Mouse (Mus musculus): Measurements from ENCODE around the gene Gdap1l1. TPM values are rescaled to one million over a fixed set of nuclear protein-coding genes. Genes with fewer than 3 reads are reported as not detected.
A peak's percentile ranks its signal among the peaks of the same experiment; 100 is the strongest.

Gene Gdap1l1
- polyA plus RNA-seq, 1 experiment from 2014 or later, result 5.2 TPM

DNA sequence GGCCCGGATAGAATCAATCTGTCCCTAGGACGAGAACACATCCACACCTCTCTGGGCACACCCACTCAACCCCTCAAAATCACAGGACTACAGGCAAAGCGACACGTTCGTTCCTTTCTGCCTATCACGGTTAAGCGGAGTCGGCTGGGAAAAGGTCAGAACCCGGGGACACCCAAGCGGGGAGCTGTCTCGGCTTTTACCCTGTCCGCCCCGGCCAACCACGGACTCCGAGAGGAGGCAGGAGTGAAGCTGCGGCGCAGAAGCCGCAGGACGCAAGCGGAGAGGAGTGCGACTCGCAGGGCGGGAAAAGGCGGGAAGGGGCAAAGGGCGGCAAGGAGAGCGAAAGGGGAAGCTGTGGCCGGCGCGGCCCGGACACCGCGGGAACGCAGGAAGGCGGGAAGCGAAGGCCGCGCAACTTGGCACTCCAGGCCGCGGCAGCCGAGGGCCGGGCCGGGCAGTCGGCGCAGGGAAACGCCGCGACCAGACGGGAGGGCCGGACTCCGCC lies 19.4 kb upstream of the Gdap1l1 start:
- peak; percentile 57 for ATAC-seq (ENCODE audit: insufficient read depth, low FRiP score)
- no peaks in the 10 kb centered on the region for H3K9me3 ChIP-seq (replicated peaks; ENCODE audit: control insufficient read depth, low read length)
- peak overlapping the region; percentile 99 for H3K4me3 ChIP-seq (replicated peaks; ENCODE audit: low read length)
- peak overlapping the region; percentile 94 for H3K9ac ChIP-seq (ENCODE audit: low read length)
- under 1% methylated on average over 50 of the region's 50 CpGs for WGBS
- H3K27ac ChIP-seq (ENCODE audit: low read length), result peak overlapping the region; percentile 83
- H3K27me3 ChIP-seq (ENCODE audit: control insufficient read depth, insufficient read depth, low read length), result no peaks in the 10 kb centered on the region
- no peaks in the 10 kb centered on the region for H3K36me3 ChIP-seq (ENCODE audit: control insufficient read depth, insufficient read depth, low read length)
- peaks cover 22% of the 10 kb centered on the region for H3K4me1 ChIP-seq (ENCODE audit: control insufficient read depth, insufficient read depth, low read length)
- peak overlapping the region; percentile 94 for H3K4me2 ChIP-seq (ENCODE audit: low read depth, low read length)

GRCm38 (mm10) chr2:163419346-163420045 lies 18.8 kb upstream of the Gdap1l1 start:
- Histone ChIP-seq H3K4me1 (ENCODE audit: control insufficient read depth, insufficient read depth, low read length) (peaks cover 22% of the 10 kb centered on the region), H3K4me3 (replicated peaks; ENCODE audit: low read length) (peak overlapping the region; percentile 99), H3K9ac (ENCODE audit: low read length) (peak overlapping the region; percentile 94), H3K27me3 (ENCODE audit: control insufficient read depth, insufficient read depth, low read length) (no peaks in the 10 kb centered on the region), H3K9me3 (replicated peaks; ENCODE audit: control insufficient read depth, low read length) (no peaks in the 10 kb centered on the region), H3K27ac (ENCODE audit: low read length) (peak overlapping the region; percentile 83), H3K36me3 (ENCODE audit: control insufficient read depth, insufficient read depth, low read length) (no peaks in the 10 kb centered on the region), H3K4me2 (ENCODE audit: low read depth, low read length) (peak overlapping the region; percentile 70)
- peak; percentile 99 for ATAC-seq (ENCODE audit: insufficient read depth, low FRiP score)
- WGBS, result 0% methylated on average over 71 of the region's 71 CpGs

DNA sequence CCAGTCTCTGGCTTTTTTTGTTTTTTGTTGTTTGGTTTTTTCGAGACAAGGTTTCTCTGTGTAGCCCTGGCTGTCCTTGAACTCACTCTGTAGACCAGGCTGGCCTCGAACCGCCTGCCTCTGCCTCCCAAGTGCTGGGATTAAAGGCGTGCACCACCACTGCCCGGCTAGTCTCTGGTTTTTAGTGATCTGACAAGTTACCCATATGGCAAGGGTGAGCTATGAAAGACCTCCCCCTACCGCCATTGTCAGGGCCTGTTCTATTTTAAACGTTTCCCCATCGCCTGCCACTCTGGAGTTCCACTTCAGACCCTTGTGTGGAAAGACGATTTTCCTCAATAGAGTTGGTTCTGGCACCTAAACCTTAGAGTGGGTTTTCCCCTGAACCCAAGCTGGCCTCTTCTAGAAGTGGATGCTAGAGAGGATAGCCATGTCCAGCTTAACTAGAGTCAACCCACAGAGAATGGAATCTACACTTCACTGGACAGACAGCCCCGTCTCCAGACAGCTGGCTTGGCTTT lies 17.9 kb upstream of the Gdap1l1 start:
- peak overlapping the region; percentile 99 for H3K4me3 ChIP-seq (replicated peaks; ENCODE audit: low read length)
- H3K9me3 ChIP-seq (replicated peaks; ENCODE audit: control insufficient read depth, low read length), result no peaks in the 10 kb centered on the region
- peak overlapping the region; percentile 70 for H3K4me2 ChIP-seq (ENCODE audit: low read depth, low read length)
- H3K4me1 ChIP-seq (ENCODE audit: control insufficient read depth, insufficient read depth, low read length), result peaks cover 22% of the 10 kb centered on the region
- H3K36me3 ChIP-seq (ENCODE audit: control insufficient read depth, insufficient read depth, low read length), result no peaks in the 10 kb centered on the region
- H3K27me3 ChIP-seq (ENCODE audit: control insufficient read depth, insufficient read depth, low read length), result no peaks in the 10 kb centered on the region
- WGBS, result 26% methylated on average over 10 of the region's 10 CpGs
- no peak for ATAC-seq (ENCODE audit: insufficient read depth, low FRiP score)
- H3K9ac ChIP-seq (ENCODE audit: low read length), result peak overlapping the region; percentile 92
- H3K27ac ChIP-seq (ENCODE audit: low read length), result no peak overlapping the region

DNA sequence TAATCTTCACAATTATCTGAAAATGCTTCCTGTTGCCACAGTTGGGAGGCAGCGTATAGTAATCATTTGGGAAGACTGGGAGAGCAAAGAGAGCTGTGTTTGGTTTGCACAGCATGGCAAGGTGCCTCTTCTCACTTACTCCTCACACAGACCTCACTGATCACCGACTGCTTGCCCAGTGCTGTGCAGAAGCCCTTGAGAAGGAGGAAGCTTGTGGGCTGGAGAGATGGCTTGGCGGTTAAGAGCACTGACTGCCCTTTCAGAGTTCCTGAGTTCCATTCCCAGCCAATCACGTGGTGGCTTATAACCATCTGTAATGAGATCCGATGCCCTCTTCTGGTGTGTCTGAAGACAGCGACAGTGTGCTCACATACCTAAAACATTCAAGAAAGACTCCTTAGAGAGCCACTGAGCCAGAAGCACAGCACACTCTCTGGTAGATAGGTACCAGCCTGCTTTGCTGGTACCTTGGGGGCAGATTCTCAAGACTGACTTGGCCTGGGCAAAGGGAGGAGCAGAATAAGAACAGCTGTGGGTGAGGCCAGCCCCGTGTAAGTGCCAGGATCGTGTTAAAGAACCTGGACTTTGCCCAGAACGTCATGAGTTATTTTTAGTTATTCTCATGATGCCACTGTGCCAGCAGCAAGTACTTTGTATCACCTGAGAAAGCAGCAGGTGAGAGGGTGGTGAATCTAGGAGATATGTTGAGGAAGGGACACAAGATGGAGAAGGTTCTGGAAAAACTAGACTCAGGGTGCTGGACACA lies 15.2 kb upstream of the Gdap1l1 start:
- ATAC-seq (ENCODE audit: insufficient read depth, low FRiP score), result no peak
- no peaks in the 10 kb centered on the region for H3K27me3 ChIP-seq (ENCODE audit: control insufficient read depth, insufficient read depth, low read length)
- no peak overlapping the region for H3K27ac ChIP-seq (ENCODE audit: low read length)
- H3K4me2 ChIP-seq (ENCODE audit: low read depth, low read length), result no peak overlapping the region
- peaks cover 14% of the 10 kb centered on the region for H3K4me1 ChIP-seq (ENCODE audit: control insufficient read depth, insufficient read depth, low read length)
- WGBS, result 72% methylated on average over 9 of the region's 9 CpGs
- H3K36me3 ChIP-seq (ENCODE audit: control insufficient read depth, insufficient read depth, low read length), result no peaks in the 10 kb centered on the region
- H3K9me3 ChIP-seq (replicated peaks; ENCODE audit: control insufficient read depth, low read length), result no peaks in the 10 kb centered on the region
- no peak overlapping the region for H3K4me3 ChIP-seq (replicated peaks; ENCODE audit: low read length)
- H3K9ac ChIP-seq (ENCODE audit: low read length), result no peak overlapping the region

- 81% methylated on average over 6 of the region's 6 CpGs for WGBS
- no peak within 1 kb of the TSS for H3K9ac ChIP-seq (ENCODE audit: low read length)
- peaks cover 9% of the 10 kb centered on the region; the same call in 1 of the 2 replicates for H3K4me1 ChIP-seq (ENCODE audit: control insufficient read depth, insufficient read depth, low read length)
- ATAC-seq (ENCODE audit: insufficient read depth, low FRiP score), result no peak
- H3K4me2 ChIP-seq (ENCODE audit: low read depth, low read length), result no peak within 1 kb of the TSS
- no peak within 1 kb of the TSS for H3K4me3 ChIP-seq (replicated peaks; ENCODE audit: low read length)
- H3K27ac ChIP-seq (ENCODE audit: low read length), result no peak within 1 kb of the TSS
- H3K9me3 ChIP-seq (replicated peaks; ENCODE audit: control insufficient read depth, low read length), result no peaks in the 10 kb centered on the region
- no peaks in the 10 kb centered on the region for H3K27me3 ChIP-seq (ENCODE audit: control insufficient read depth, insufficient read depth, low read length)
- H3K36me3 ChIP-seq (ENCODE audit: control insufficient read depth, insufficient read depth, low read length), result no peaks in the 10 kb centered on the region
Measured at GRCm38 (mm10) chr2:163424597-163424996, 13.7 kb upstream of the Gdap1l1 start, which contains the start of gene Oser1. TSS of gene Oser1 (minus strand) at chr2:163424697.

GRCm38 (mm10) chr2:163428346-163429011 lies 9.8 kb upstream of the Gdap1l1 start:
- H3K4me2 ChIP-seq (ENCODE audit: low read depth, low read length), result no peak overlapping the region
- peaks cover 4% of the 10 kb centered on the region; the same call in 1 of the 2 replicates for H3K4me1 ChIP-seq (ENCODE audit: control insufficient read depth, insufficient read depth, low read length)
- no peak overlapping the region for H3K27ac ChIP-seq (ENCODE audit: low read length)
- no peak for ATAC-seq (ENCODE audit: insufficient read depth, low FRiP score)
- no peaks in the 10 kb centered on the region for H3K27me3 ChIP-seq (ENCODE audit: control insufficient read depth, insufficient read depth, low read length)
- no peak overlapping the region for H3K4me3 ChIP-seq (replicated peaks; ENCODE audit: low read length)
- no peaks in the 10 kb centered on the region for H3K9me3 ChIP-seq (replicated peaks; ENCODE audit: control insufficient read depth, low read length)
- 39% methylated on average over 4 of the region's 4 CpGs for WGBS
- no peaks in the 10 kb centered on the region for H3K36me3 ChIP-seq (ENCODE audit: control insufficient read depth, insufficient read depth, low read length)
- no peak overlapping the region for H3K9ac ChIP-seq (ENCODE audit: low read length)

- Histone ChIP-seq H3K4me1 (ENCODE audit: control insufficient read depth, insufficient read depth, low read length) (peaks cover 4% of the 10 kb centered on the region; the same call in 1 of the 2 replicates), H3K4me3 (replicated peaks; ENCODE audit: low read length) (no peak overlapping the region), H3K27me3 (ENCODE audit: control insufficient read depth, insufficient read depth, low read length) (no peaks in the 10 kb centered on the region), H3K27ac (ENCODE audit: low read length) (no peak overlapping the region), H3K9me3 (replicated peaks; ENCODE audit: control insufficient read depth, low read length) (no peaks in the 10 kb centered on the region), H3K4me2 (ENCODE audit: low read depth, low read length) (no peak overlapping the region), H3K36me3 (ENCODE audit: control insufficient read depth, insufficient read depth, low read length) (no peaks in the 10 kb centered on the region), H3K9ac (ENCODE audit: low read length) (no peak overlapping the region)
- 81% methylated on average over 9 of the region's 9 CpGs for WGBS
- no peak for ATAC-seq (ENCODE audit: insufficient read depth, low FRiP score)
Measured at GRCm38 (mm10) chr2:163431289-163431688, 7.0 kb upstream of the Gdap1l1 start.

GRCm38 (mm10) chr2:163433971-163434370 lies 4.3 kb upstream of the Gdap1l1 start:
- no peaks in the 10 kb centered on the region for H3K9me3 ChIP-seq (replicated peaks; ENCODE audit: control insufficient read depth, low read length)
- no peak for ATAC-seq (ENCODE audit: insufficient read depth, low FRiP score)
- no peak overlapping the region for H3K9ac ChIP-seq (ENCODE audit: low read length)
- H3K36me3 ChIP-seq (ENCODE audit: control insufficient read depth, insufficient read depth, low read length), result no peaks in the 10 kb centered on the region
- H3K4me2 ChIP-seq (ENCODE audit: low read depth, low read length), result no peak overlapping the region
- WGBS, result 14% methylated on average over 4 of the region's 4 CpGs
- no peaks in the 10 kb centered on the region for H3K27me3 ChIP-seq (ENCODE audit: control insufficient read depth, insufficient read depth, low read length)
- H3K4me1 ChIP-seq (ENCODE audit: control insufficient read depth, insufficient read depth, low read length), result peaks cover 4% of the 10 kb centered on the region; the same call in 1 of the 2 replicates
- H3K4me3 ChIP-seq (replicated peaks; ENCODE audit: low read length), result no peak overlapping the region
- H3K27ac ChIP-seq (ENCODE audit: low read length), result no peak overlapping the region
